Mouse (Mus musculus): ENCODE measurements at regions not wholly inside any gene's neighbourhood (a gene's known extent, or its start where the extent isn't known, plus 50 kb on each side); places are given as distances from the start of the nearest gene placed in this dataset.

DNA sequence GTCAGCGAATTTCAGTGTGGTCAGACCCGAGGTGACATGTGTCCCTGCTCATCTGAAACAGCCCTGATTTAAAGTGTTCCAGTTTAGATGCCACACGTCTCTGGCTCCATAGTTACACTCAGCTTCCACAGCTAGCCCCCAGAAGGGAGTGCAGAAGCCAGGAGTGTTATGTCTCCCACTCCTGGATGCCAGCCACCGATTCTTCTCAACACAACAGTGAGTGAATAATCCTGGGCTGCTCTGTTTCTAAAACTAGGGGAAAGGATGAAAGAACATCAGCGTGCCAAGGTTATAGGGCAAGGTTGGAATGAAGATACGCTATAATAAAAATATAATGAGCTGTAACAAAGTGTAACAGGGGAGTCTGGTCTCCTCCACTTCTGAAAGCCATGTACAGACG lies 51.5 kb upstream of the Stmnd1 start:
- no peak for DNase-seq
- Histone ChIP-seq H3K4me3 (ENCODE audit: control insufficient read depth, insufficient read depth, low read length) (no peak overlapping the region), H3K27ac (ENCODE audit: control insufficient read depth, insufficient read depth, low read length) (no peak overlapping the region), H3K27me3 (ENCODE audit: control insufficient read depth, insufficient read depth, low read length) (no peaks in the 10 kb centered on the region), H3K4me1 (replicated peaks; ENCODE audit: control insufficient read depth, insufficient read depth, low read length) (no peaks in the 10 kb centered on the region), H3K36me3 (ENCODE audit: control insufficient read depth, insufficient read depth, low read length) (no peaks in the 10 kb centered on the region)
- TF ChIP-seq POLR2A (IDR thresholded peaks at IDR 0.05; ENCODE audit: control insufficient read depth, extremely low read depth, insufficient read depth, low read length, poor library complexity), result no peak
- TF ChIP-seq CTCF (IDR thresholded peaks at IDR 0.05; ENCODE audit: borderline replicate concordance, control insufficient read depth, extremely low read depth, insufficient read depth, low read length, poor library complexity), result no peak
- 87% methylated on average over 7 of the region's 7 CpGs for WGBS

DNA sequence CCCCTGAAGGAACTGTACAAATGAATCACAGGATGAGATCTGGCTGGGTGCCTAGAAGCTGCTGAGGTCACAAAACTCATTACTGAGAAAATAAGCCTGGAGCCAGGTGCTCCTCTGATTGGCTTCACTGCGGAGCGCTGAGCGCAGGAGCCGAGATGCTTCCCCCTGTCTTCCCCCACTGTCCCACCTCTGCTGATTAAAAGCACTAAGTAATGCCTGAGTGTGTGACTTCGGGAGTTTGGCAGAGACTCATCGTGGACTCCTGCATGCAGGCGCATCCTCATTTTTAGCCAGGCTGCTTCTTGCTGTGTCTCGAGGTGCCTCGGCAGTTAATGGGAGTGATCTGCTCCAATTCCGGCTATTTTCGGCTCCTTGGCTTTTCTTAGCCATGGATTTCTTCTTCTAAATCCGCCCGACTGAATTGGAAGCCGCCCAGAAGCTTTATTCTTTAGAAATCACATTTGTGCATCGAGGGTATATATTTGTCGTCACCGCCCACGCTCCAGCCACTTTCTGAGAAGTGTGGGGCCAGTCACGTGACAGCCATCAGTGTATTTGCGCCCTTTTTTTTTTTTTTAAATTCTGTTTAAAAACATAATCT lies 55.3 kb upstream of the Stmnd1 start:
- DNase-seq, result no peak
- Histone ChIP-seq H3K27me3 (ENCODE audit: control insufficient read depth, insufficient read depth, low read length) (no peaks in the 10 kb centered on the region), H3K4me1 (replicated peaks; ENCODE audit: control insufficient read depth, insufficient read depth, low read length) (no peaks in the 10 kb centered on the region), H3K4me3 (ENCODE audit: control insufficient read depth, insufficient read depth, low read length) (no peak overlapping the region), H3K27ac (ENCODE audit: control insufficient read depth, insufficient read depth, low read length) (no peak overlapping the region), H3K36me3 (ENCODE audit: control insufficient read depth, insufficient read depth, low read length) (no peaks in the 10 kb centered on the region)
- TF ChIP-seq POLR2A (IDR thresholded peaks at IDR 0.05; ENCODE audit: control insufficient read depth, extremely low read depth, insufficient read depth, low read length, poor library complexity), result no peak
- no peak for TF ChIP-seq CTCF (IDR thresholded peaks at IDR 0.05; ENCODE audit: borderline replicate concordance, control insufficient read depth, extremely low read depth, insufficient read depth, low read length, poor library complexity)
- 86% methylated on average over 20 of the region's 20 CpGs for WGBS

DNA sequence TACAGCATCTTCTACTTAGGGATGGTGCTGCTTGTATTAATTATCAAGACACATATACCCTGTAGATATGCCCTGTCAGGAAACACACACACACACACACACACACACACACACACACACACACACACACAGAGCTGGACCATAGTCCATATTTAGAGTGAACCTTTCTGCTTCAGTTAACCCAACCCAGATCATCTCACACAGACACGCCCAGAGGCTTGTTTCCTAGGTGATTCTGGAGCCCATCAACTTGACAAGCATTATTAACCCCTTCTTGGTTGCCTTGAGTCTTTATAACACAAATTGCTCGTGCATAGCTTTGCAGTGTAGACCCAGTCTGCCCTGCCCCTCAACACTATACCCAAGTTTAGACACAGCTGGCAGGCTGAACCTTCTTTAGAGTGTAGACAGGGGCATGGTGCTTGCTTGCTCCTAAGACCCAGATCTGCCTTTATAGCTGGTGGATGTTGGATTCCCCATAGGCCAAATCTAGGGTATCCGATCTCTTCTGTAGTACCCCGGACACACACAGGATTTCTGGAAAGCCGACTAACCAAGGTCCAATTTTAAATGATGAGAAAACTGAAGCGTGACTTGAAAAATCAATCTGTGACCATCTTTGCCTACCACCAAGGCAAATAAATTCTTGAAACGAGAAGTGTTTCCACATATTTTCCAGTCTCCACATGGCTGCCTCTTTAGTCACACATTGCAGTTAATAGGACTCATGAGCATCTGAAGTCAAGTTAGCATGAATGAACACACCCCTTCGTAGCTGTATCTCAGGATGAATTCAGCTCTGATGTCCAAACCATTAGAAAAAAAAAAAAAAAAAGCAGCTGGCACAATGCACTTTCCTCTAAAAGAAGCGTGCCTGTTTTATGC lies 56.3 kb upstream of the Stmnd1 start:
- WGBS, result 80% methylated on average over 9 of the region's 9 CpGs
- DNase-seq, result no peak

DNA sequence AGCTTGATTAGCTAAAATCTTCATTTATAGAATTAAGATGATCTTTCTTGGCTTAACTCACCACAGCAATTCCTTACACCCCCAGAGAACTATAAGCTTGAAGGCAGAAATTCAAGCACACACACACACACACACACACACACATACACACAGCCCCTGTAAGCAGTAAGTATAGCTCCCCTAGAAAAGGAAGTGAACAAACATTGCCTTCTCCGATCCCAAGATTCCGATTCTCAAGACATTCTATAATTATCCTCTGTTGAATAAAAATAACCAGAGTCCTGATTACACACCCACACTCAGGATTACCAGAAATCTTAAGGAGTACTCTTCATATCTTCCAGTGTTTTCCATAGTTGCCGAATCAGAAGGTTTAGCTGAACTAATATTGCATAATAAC lies 70.0 kb upstream of the Stmnd1 start:
- no peaks in the 10 kb centered on the region for H3K27me3 ChIP-seq (ENCODE audit: control insufficient read depth, insufficient read depth, low read length)
- DNase-seq, result no peak
- WGBS, result 87% methylated on average over 3 of the region's 3 CpGs
- H3K4me1 ChIP-seq (replicated peaks; ENCODE audit: control insufficient read depth, insufficient read depth, low read length), result no peaks in the 10 kb centered on the region
- no peaks in the 10 kb centered on the region for H3K36me3 ChIP-seq (ENCODE audit: control insufficient read depth, insufficient read depth, low read length)
- no peak overlapping the region for H3K4me3 ChIP-seq (ENCODE audit: control insufficient read depth, insufficient read depth, low read length)
- TF ChIP-seq CTCF (IDR thresholded peaks at IDR 0.05; ENCODE audit: borderline replicate concordance, control insufficient read depth, extremely low read depth, insufficient read depth, low read length, poor library complexity) (no peak), POLR2A (IDR thresholded peaks at IDR 0.05; ENCODE audit: control insufficient read depth, extremely low read depth, insufficient read depth, low read length, poor library complexity) (no peak)
- no peak overlapping the region for H3K27ac ChIP-seq (ENCODE audit: control insufficient read depth, insufficient read depth, low read length)

More for the DNA sequence above, 56.3 kb upstream of the Stmnd1 start:
- Histone ChIP-seq H3K27ac (ENCODE audit: control insufficient read depth, insufficient read depth, low read length) (no peak overlapping the region), H3K4me1 (replicated peaks; ENCODE audit: control insufficient read depth, insufficient read depth, low read length) (no peaks in the 10 kb centered on the region), H3K36me3 (ENCODE audit: control insufficient read depth, insufficient read depth, low read length) (no peaks in the 10 kb centered on the region), H3K27me3 (ENCODE audit: control insufficient read depth, insufficient read depth, low read length) (no peaks in the 10 kb centered on the region), H3K4me3 (ENCODE audit: control insufficient read depth, insufficient read depth, low read length) (no peak overlapping the region)
- TF ChIP-seq POLR2A (IDR thresholded peaks at IDR 0.05; ENCODE audit: control insufficient read depth, extremely low read depth, insufficient read depth, low read length, poor library complexity) (no peak), CTCF (IDR thresholded peaks at IDR 0.05; ENCODE audit: borderline replicate concordance, control insufficient read depth, extremely low read depth, insufficient read depth, low read length, poor library complexity) (no peak)

DNA sequence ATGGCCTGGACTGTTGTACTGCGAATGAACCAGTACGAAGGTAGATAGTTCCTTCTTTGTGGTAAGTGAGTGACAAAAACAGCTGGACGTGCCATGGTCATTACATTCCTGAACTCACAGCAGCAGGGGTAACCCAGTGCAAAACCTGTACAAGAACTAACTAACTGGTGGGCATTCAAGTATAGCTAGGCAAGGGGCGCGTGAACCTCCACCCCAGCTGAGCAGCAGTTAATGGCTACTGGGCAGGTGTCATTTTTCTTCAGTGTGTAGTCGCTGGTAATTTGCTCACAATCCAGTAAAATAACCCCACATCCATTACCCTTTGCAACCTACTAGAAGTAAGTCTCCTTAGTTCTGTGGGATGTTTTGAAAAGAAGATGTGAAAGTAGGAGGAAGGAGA lies 70.9 kb upstream of the Stmnd1 start:
- Histone ChIP-seq H3K4me3 (ENCODE audit: control insufficient read depth, insufficient read depth, low read length) (no peak overlapping the region), H3K36me3 (ENCODE audit: control insufficient read depth, insufficient read depth, low read length) (no peaks in the 10 kb centered on the region), H3K4me1 (replicated peaks; ENCODE audit: control insufficient read depth, insufficient read depth, low read length) (no peaks in the 10 kb centered on the region), H3K27me3 (ENCODE audit: control insufficient read depth, insufficient read depth, low read length) (no peaks in the 10 kb centered on the region), H3K27ac (ENCODE audit: control insufficient read depth, insufficient read depth, low read length) (no peak overlapping the region)
- DNase-seq, result no peak
- TF ChIP-seq CTCF (IDR thresholded peaks at IDR 0.05; ENCODE audit: borderline replicate concordance, control insufficient read depth, extremely low read depth, insufficient read depth, low read length, poor library complexity), result no peak
- TF ChIP-seq POLR2A (IDR thresholded peaks at IDR 0.05; ENCODE audit: control insufficient read depth, extremely low read depth, insufficient read depth, low read length, poor library complexity), result no peak
- 91% methylated on average over 6 of the region's 6 CpGs for WGBS

DNA sequence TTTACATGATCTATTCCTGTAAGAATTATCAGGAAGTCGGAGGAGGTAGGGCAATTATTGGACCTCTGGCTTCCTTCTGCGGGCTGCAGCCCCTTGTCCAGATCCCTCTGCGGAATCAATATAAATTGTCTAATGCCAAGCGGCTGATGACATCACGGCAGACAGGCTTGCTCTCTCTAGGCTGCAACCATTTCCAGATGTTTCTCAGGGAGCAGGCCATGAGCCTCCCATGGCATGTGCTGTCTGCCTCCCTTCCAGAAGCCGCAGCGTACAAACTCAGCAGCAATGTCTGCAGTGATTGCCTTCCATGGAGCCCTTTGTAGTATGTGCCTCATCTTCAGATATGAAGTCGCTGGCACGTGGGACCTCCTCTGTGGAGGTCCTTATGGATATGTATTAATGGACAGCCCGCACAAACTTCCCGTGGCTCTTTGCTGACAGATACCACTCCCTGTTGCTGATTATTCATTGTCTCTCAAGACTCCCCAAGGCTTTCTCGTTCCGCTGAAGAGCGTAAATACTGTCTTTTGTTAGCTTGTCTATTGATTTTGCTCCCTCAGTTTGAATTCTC lies 72.4 kb upstream of the Stmnd1 start:
- H3K4me3 ChIP-seq (ENCODE audit: control insufficient read depth, insufficient read depth, low read length), result no peak overlapping the region
- H3K36me3 ChIP-seq (ENCODE audit: control insufficient read depth, insufficient read depth, low read length), result no peaks in the 10 kb centered on the region
- H3K27ac ChIP-seq (ENCODE audit: control insufficient read depth, insufficient read depth, low read length), result no peak overlapping the region
- no peaks in the 10 kb centered on the region for H3K27me3 ChIP-seq (ENCODE audit: control insufficient read depth, insufficient read depth, low read length)
- no peak for DNase-seq
- 96% methylated on average over 14 of the region's 14 CpGs for WGBS
- TF ChIP-seq POLR2A (IDR thresholded peaks at IDR 0.05; ENCODE audit: control insufficient read depth, extremely low read depth, insufficient read depth, low read length, poor library complexity) (no peak), CTCF (IDR thresholded peaks at IDR 0.05; ENCODE audit: borderline replicate concordance, control insufficient read depth, extremely low read depth, insufficient read depth, low read length, poor library complexity) (no peak)
- no peaks in the 10 kb centered on the region for H3K4me1 ChIP-seq (replicated peaks; ENCODE audit: control insufficient read depth, insufficient read depth, low read length)
